Mouse (Mus musculus) kidney, embryonic 14.5 days (tissue): ENCODE results near the gene Gm4952. TPM values are rescaled to one million over a fixed set of nuclear protein-coding genes. Genes with fewer than 3 reads are reported as not detected.
A peak's percentile ranks its signal among the peaks of the same experiment; 100 is the strongest.

Experiments used
- ATAC-seq: fragments of 200-750 bp; cut with Nextera tagmentation; 2 replicates; pipeline ENCODE4 v1.8.0; 2017; ENCODE audit warnings: moderate number of reproducible peaks, mild to moderate bottlenecking, moderate TSS enrichment, moderate library complexity; ENCODE audit not compliant: low FRiP score, low TSS enrichment
- H3K27ac ChIP-seq: fragments of 300-500 bp; sonication (generic); 2 replicates; pipeline ENCODE4 v1.5.1; 2014; ENCODE audit warnings: low read depth, mild to moderate bottlenecking, low read length, moderate library complexity, mixed read lengths
- H3K27me3 ChIP-seq: fragments of 300-500 bp; sonication (generic); 2 replicates; pipeline ENCODE4 v1.6.1; 2014; ENCODE audit warnings: mild to moderate bottlenecking, low read length; ENCODE audit not compliant: control insufficient read depth, insufficient read depth
- H3K36me3 ChIP-seq: fragments of 300-500 bp; sonication (generic); 2 replicates; pipeline ENCODE4 v1.6.1; 2014; ENCODE audit warnings: low read length, mixed read lengths; ENCODE audit not compliant: control insufficient read depth, insufficient read depth
- H3K4me1 ChIP-seq: fragments of 300-500 bp; sonication (generic); 2 replicates; pipeline ENCODE4 v1.6.1; 2014; ENCODE audit warnings: low read length, mixed read lengths; ENCODE audit not compliant: control insufficient read depth, insufficient read depth
- H3K4me2 ChIP-seq: fragments of 300-500 bp; sonication (generic); replicated peaks from 2 replicates; pipeline ENCODE4 v1.6.1; 2014; ENCODE audit warnings: low read depth, mild to moderate bottlenecking, low read length
- H3K4me3 ChIP-seq: fragments of 300-500 bp; sonication (generic); 2 replicates; pipeline ENCODE4 v1.5.1; 2014; ENCODE audit warnings: mild to moderate bottlenecking, low read length
- H3K9ac ChIP-seq: fragments of 300-500 bp; sonication (generic); 2 replicates; pipeline ENCODE4 v1.6.1; 2014; ENCODE audit warnings: low read depth, mild to moderate bottlenecking, low read length, moderate library complexity
- H3K9me3 ChIP-seq: fragments of 300-500 bp; sonication (generic); 2 replicates; pipeline ENCODE4 v1.6.1; 2016; ENCODE audit warnings: low read length; ENCODE audit not compliant: control insufficient read depth
- WGBS: fragments of 180-500 bp; shearing (Covaris S2); extraction: QIAGEN DNeasy Blood & Tissue Kit; methylation state at CpG from one replicate; pipeline ENCODE4 v1.1.7; 2014; 5-methylcytosine and 5-hydroxymethylcytosine counted together
- polyA plus RNA-seq: library from polyadenylated mRNA; unstranded; fragments of >200 nt; fragmentation: Nextera tagmentation; extraction: Ambion mirVana; gene quantifications from 2 replicates; pipeline ENCODE4 v1.2.1, GENCODE M21; 2014

The Gm4952 gene
- polyA plus RNA-seq, 1 experiment from 2014 or later: 0.09 TPM

GRCm38 (mm10) chr19:12573266-12574011, 26.3 kb upstream of the Gm4952 start:
- 5% methylated on average over 14 of the region's 14 CpGs for WGBS
- ATAC-seq: peak; percentile 99
- peak overlapping the region; percentile 59 for H3K9ac ChIP-seq
- H3K36me3 ChIP-seq: peaks cover 9% of the 10 kb centered on the region; the same call in 1 of the 2 replicates
- no peaks in the 10 kb centered on the region for H3K4me1 ChIP-seq
- no peaks in the 10 kb centered on the region for H3K9me3 ChIP-seq
- H3K27me3 ChIP-seq: no peaks in the 10 kb centered on the region
- peak overlapping the region; percentile 20; the same call in 1 of the 2 replicates for H3K27ac ChIP-seq
- H3K4me3 ChIP-seq: peak overlapping the region; percentile 45
- peak overlapping the region; percentile 54 for H3K4me2 ChIP-seq

GRCm38 (mm10) chr19:12574012-12574407, 25.8 kb upstream of the Gm4952 start:
- H3K4me2 ChIP-seq: peak overlapping the region; percentile 54
- 10% methylated on average over 5 of the region's 5 CpGs for WGBS
- H3K9me3 ChIP-seq: no peaks in the 10 kb centered on the region
- peak; percentile 8; the same call in 1 of the 2 replicates for ATAC-seq
- peak overlapping the region; percentile 59 for H3K9ac ChIP-seq
- H3K36me3 ChIP-seq: peaks cover 9% of the 10 kb centered on the region; the same call in 1 of the 2 replicates
- H3K27ac ChIP-seq: peak overlapping the region; percentile 20; the same call in 1 of the 2 replicates
- H3K4me3 ChIP-seq: peak overlapping the region; percentile 45
- no peaks in the 10 kb centered on the region for H3K4me1 ChIP-seq
- no peaks in the 10 kb centered on the region for H3K27me3 ChIP-seq

GRCm38 (mm10) chr19:12575107-12575506, 24.7 kb upstream of the Gm4952 start:
- Histone ChIP-seq H3K4me3 (no peak overlapping the region), H3K36me3 (peaks cover 9% of the 10 kb centered on the region; the same call in 1 of the 2 replicates)
- ATAC-seq: no peak

GRCm38 (mm10) chr19:12575514-12575913, 24.3 kb upstream of the Gm4952 start:
- no peak overlapping the region for H3K4me3 ChIP-seq
- H3K9me3 ChIP-seq: no peaks in the 10 kb centered on the region
- no peaks in the 10 kb centered on the region for H3K27me3 ChIP-seq
- H3K4me1 ChIP-seq: no peaks in the 10 kb centered on the region
- no peak overlapping the region for H3K4me2 ChIP-seq
- no peak overlapping the region for H3K9ac ChIP-seq
- H3K36me3 ChIP-seq: peaks cover 9% of the 10 kb centered on the region; the same call in 1 of the 2 replicates
- ATAC-seq: no peak
- no peak overlapping the region for H3K27ac ChIP-seq
- WGBS: 93% methylated on average over 2 of the region's 2 CpGs

More at GRCm38 (mm10) chr19:12575107-12575506, 24.7 kb upstream of the Gm4952 start:
- Histone ChIP-seq H3K27me3 (no peaks in the 10 kb centered on the region), H3K9me3 (no peaks in the 10 kb centered on the region), H3K27ac (no peak overlapping the region), H3K4me2 (peak overlapping the region; percentile 54; the same call in 1 of the 2 replicates), H3K9ac (no peak overlapping the region), H3K4me1 (no peaks in the 10 kb centered on the region)
- whole genome bisulfite sequencing: 83% methylated on average over 7 of the region's 7 CpGs

GRCm38 (mm10) chr19:12576639-12577038, 23.1 kb upstream of the Gm4952 start:
- H3K4me1 ChIP-seq: no peaks in the 10 kb centered on the region
- H3K27ac ChIP-seq: no peak overlapping the region
- no peaks in the 10 kb centered on the region for H3K27me3 ChIP-seq
- H3K9me3 ChIP-seq: no peaks in the 10 kb centered on the region
- no peak for ATAC-seq
- no peak overlapping the region for H3K4me3 ChIP-seq
- H3K4me2 ChIP-seq: no peak overlapping the region
- peaks cover 9% of the 10 kb centered on the region; the same call in 1 of the 2 replicates for H3K36me3 ChIP-seq
- 88% methylated on average over 2 of the region's 2 CpGs for WGBS
- H3K9ac ChIP-seq: no peak overlapping the region

GRCm38 (mm10) chr19:12585310-12585709, 14.5 kb upstream of the Gm4952 start:
- no peak overlapping the region for H3K9ac ChIP-seq
- no peak for ATAC-seq
- no peaks in the 10 kb centered on the region for H3K9me3 ChIP-seq
- H3K27me3 ChIP-seq: no peaks in the 10 kb centered on the region
- H3K4me2 ChIP-seq: no peak overlapping the region
- peaks cover 3% of the 10 kb centered on the region for H3K36me3 ChIP-seq
- H3K27ac ChIP-seq: no peak overlapping the region
- no peak overlapping the region for H3K4me3 ChIP-seq
- 73% methylated on average over 4 of the region's 4 CpGs for WGBS
- no peaks in the 10 kb centered on the region for H3K4me1 ChIP-seq

GRCm38 (mm10) chr19:12591908-12592307, 7.9 kb upstream of the Gm4952 start:
- Histone ChIP-seq H3K9ac (no peak overlapping the region), H3K27me3 (no peaks in the 10 kb centered on the region; the same call in 1 of the 2 replicates), H3K4me3 (no peak overlapping the region), H3K4me2 (no peak overlapping the region), H3K4me1 (no peaks in the 10 kb centered on the region), H3K9me3 (no peaks in the 10 kb centered on the region), H3K27ac (no peak overlapping the region), H3K36me3 (peaks cover 3% of the 10 kb centered on the region)
- WGBS: 9% methylated on average over 1 of the region's 1 CpGs
- ATAC-seq: no peak

GRCm38 (mm10) chr19:12595135-12595529, 4.6 kb upstream of the Gm4952 start:
- ATAC-seq: no peak
- WGBS: 63% methylated on average over 2 of the region's 2 CpGs
- H3K27me3 ChIP-seq: peaks cover 2% of the 10 kb centered on the region; the same call in 1 of the 2 replicates
- no peaks in the 10 kb centered on the region for H3K9me3 ChIP-seq
- H3K4me3 ChIP-seq: no peak overlapping the region; the same call in 1 of the 2 replicates
- no peaks in the 10 kb centered on the region for H3K36me3 ChIP-seq
- H3K4me2 ChIP-seq: peak overlapping the region; percentile 98
- H3K27ac ChIP-seq: no peak overlapping the region
- no peaks in the 10 kb centered on the region for H3K4me1 ChIP-seq
- no peak overlapping the region for H3K9ac ChIP-seq
